Mouse (Mus musculus): Measurements from ENCODE around the gene Arhgap31. TPM values are rescaled to one million over a fixed set of nuclear protein-coding genes. Genes with fewer than 3 reads are reported as not detected.

Arhgap31 gene
- polyA plus RNA-seq, 1 experiment from 2014 or later = 7.3 TPM

DNA sequence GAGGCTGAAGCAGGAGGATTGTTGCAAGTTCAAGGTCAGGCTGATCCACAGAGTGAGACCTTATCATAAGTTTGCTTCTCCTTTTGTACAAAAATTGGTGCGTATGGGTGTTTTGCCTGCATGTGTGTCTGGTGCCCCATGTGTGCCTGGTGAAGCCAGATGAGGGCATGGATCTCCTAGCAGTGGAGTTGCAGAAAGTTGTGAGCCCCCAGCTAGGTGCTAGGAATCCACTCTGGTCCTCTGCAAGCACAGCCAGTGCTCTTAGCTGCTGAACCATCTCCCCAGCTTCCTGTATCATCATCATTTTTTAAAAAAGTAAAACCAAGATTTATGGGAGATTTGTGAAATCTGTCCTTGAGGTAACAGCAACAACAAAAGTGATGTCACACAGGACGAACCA, 116.4 kb downstream of the Arhgap31 start:
- no peaks in the 10 kb centered on the region for H3K9me3 ChIP-seq (replicated peaks)
- no peaks in the 10 kb centered on the region for H3K4me1 ChIP-seq
- H3K4me3 ChIP-seq = no peak overlapping the region
- peaks cover 31% of the 10 kb centered on the region for H3K36me3 ChIP-seq
- no peak for DNase-seq (ENCODE audit: low spot score)
- H3K27me3 ChIP-seq (ENCODE audit: low read depth, poor library complexity, severe bottlenecking) = no peaks in the 10 kb centered on the region
- WGBS = 96% methylated on average over 2 of the region's 2 CpGs
- no peak overlapping the region for H3K27ac ChIP-seq (replicated peaks)

DNA sequence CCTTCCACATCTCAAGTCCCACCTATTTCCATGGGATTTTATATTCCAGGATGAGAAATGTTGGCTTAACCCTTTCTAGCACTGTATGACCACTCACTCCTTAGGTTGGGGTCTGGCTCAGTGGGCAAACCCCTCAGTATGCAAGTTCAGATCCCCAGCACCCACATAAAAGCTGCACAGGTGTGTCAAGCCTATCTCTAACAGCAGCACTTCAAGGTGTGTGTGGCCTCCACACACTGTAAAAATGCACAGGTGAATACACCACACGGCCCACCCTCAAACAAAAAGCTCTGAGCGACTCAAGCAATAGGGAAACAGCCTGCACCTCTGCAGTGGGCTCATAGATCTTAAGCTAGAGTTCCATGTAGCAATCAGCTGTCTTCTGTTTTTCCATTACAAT, 117.0 kb downstream of the Arhgap31 start:
- no peaks in the 10 kb centered on the region for H3K9me3 ChIP-seq (replicated peaks)
- H3K4me3 ChIP-seq = no peak overlapping the region
- DNase-seq (ENCODE audit: low spot score) = no peak
- no peaks in the 10 kb centered on the region for H3K27me3 ChIP-seq (ENCODE audit: low read depth, poor library complexity, severe bottlenecking)
- H3K4me1 ChIP-seq = no peaks in the 10 kb centered on the region
- WGBS = 90% methylated on average over 2 of the region's 2 CpGs
- peaks cover 37% of the 10 kb centered on the region for H3K36me3 ChIP-seq
- no peak overlapping the region for H3K27ac ChIP-seq (replicated peaks)

DNA sequence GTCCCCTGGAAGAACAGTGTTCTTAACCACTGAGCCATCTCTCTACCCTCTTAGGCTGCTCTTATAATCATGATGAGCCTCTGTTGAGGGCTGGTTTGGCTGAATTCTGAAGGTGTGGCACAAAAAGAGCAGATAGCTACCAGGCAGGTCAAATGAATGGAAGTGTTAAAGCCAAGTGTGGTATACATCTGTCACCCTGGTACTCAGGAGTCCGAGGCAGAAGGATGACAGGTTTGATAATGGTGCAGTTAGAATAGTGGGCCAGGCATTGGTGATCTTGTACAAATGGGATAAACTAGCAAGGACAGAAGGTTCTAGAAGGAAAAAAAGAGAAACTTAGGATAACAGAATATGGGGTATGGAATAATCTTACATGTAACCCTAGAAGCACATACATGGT, 118.6 kb downstream of the Arhgap31 start:
- no peak for DNase-seq (ENCODE audit: low spot score)
- 91% methylated on average over 1 of the region's 1 CpGs for WGBS
- H3K4me3 ChIP-seq = no peak overlapping the region
- H3K27me3 ChIP-seq (ENCODE audit: low read depth, poor library complexity, severe bottlenecking) = no peaks in the 10 kb centered on the region
- H3K27ac ChIP-seq (replicated peaks) = no peak overlapping the region
- H3K9me3 ChIP-seq (replicated peaks) = no peaks in the 10 kb centered on the region
- peaks cover 51% of the 10 kb centered on the region for H3K36me3 ChIP-seq
- H3K4me1 ChIP-seq = no peaks in the 10 kb centered on the region

DNA sequence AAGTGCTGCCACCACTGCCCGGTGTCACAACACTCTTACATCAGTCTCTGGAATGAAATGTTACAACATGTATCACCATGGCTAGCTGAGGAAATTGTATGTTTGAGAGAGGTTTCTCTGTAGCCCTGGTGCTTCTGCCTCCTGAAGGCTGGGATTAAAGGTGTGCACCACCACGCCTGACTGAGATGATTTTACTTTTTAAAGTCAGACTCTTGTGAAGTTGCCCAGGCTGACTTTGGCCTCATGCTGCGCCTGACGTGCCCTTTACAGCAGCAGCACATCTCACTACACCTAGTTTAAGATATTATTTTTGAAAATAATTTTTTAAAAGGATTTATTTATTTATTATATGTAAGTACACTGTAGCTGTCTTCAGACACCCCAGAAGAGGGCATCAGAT, 120.1 kb downstream of the Arhgap31 start:
- H3K4me1 ChIP-seq = no peaks in the 10 kb centered on the region
- 95% methylated on average over 4 of the region's 4 CpGs for WGBS
- H3K9me3 ChIP-seq (replicated peaks) = no peaks in the 10 kb centered on the region
- H3K36me3 ChIP-seq = peaks cover 66% of the 10 kb centered on the region
- H3K27me3 ChIP-seq (ENCODE audit: low read depth, poor library complexity, severe bottlenecking) = no peaks in the 10 kb centered on the region
- no peak for DNase-seq (ENCODE audit: low spot score)
- H3K4me3 ChIP-seq = no peak overlapping the region
- no peak overlapping the region for H3K27ac ChIP-seq (replicated peaks)

DNA sequence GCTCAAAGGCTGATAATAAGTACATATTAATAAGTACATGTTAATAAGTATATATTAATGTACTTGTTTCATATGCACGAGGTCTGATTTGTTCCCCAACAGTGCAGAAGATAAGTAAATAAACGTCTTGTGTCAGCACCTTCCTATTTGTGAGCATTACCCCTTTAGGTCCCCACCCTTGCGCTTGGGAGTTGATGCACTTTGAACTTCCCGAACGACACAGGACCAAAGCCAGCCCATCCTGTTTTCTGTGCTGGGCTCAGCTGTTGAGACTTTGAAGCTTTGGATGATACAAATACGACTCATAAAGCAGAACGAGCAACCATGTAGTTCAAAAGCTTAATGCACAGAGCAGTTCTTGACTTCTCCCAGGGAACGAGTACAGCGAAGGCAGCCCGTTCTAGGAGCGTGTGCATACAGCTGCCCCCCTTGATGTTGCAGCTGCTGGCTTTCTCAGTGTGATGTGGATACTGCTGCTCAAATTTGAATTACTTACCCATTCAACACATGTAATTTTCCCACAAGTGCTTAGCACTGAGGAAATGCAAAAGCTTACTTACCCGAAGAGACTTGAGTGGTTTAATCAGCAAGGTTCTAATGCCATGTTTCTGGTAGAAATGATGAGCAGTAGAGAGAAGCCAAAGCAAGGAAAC, 120.9 kb downstream of the Arhgap31 start:
- WGBS = 94% methylated on average over 12 of the region's 12 CpGs
- no peaks in the 10 kb centered on the region for H3K27me3 ChIP-seq (ENCODE audit: low read depth, poor library complexity, severe bottlenecking)
- H3K4me1 ChIP-seq = no peaks in the 10 kb centered on the region
- DNase-seq (ENCODE audit: low spot score) = no peak
- H3K36me3 ChIP-seq = peaks cover 74% of the 10 kb centered on the region
- no peaks in the 10 kb centered on the region for H3K9me3 ChIP-seq (replicated peaks)
- no peak overlapping the region for H3K27ac ChIP-seq (replicated peaks)
- no peak overlapping the region for H3K4me3 ChIP-seq

DNA sequence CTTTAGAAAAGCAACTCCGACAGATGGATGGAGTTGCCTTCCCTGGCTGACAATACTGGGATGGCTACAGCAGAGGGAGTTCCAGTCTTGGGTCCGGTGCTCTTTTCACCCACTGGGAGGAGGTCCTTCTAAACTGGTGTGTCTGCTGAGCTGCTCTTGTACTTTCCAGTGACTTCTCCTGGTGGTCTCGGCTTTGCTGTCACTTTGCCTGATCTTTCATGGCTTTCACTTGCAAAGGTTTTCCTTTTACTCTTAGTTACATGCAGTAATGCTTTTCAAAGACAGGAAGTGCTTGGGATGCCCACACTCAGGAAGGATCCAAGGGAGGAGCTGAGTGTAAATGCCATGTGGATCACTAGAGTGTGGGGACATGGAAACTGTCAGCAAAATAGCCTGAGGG, 121.6 kb downstream of the Arhgap31 start:
- no peak overlapping the region for H3K27ac ChIP-seq (replicated peaks)
- no peak for DNase-seq (ENCODE audit: low spot score)
- 86% methylated on average over 3 of the region's 3 CpGs for WGBS
- H3K9me3 ChIP-seq (replicated peaks) = no peaks in the 10 kb centered on the region
- no peaks in the 10 kb centered on the region for H3K27me3 ChIP-seq (ENCODE audit: low read depth, poor library complexity, severe bottlenecking)
- no peaks in the 10 kb centered on the region for H3K4me1 ChIP-seq
- H3K36me3 ChIP-seq = peaks cover 81% of the 10 kb centered on the region
- no peak overlapping the region for H3K4me3 ChIP-seq

DNA sequence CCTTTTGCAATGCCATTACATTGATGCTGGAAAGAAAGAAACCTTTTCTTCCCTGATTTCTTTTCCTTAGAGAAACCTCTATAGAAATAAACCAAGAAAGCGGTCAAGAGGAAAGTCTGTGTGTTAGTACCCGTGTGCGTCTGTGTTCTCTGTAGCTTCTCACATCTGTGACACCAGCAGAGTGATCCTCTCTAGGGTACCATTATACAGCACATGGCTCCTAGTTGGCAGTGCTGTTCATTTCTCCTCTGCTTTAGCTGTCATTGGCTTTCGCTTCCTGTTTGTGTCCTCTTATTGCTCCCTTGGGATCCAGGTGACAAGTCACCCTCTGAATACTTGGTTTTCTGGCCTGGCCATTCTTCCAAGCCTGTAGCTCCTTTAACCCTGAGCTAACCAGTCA, 125.5 kb downstream of the Arhgap31 start:
- DNase-seq (ENCODE audit: low spot score) = no peak
- WGBS = 97% methylated on average over 4 of the region's 4 CpGs
- H3K36me3 ChIP-seq = peaks cover 98% of the 10 kb centered on the region
- H3K9me3 ChIP-seq (replicated peaks) = no peaks in the 10 kb centered on the region
- H3K27me3 ChIP-seq (ENCODE audit: low read depth, poor library complexity, severe bottlenecking) = no peaks in the 10 kb centered on the region
- H3K4me1 ChIP-seq = no peaks in the 10 kb centered on the region
- H3K4me3 ChIP-seq = no peak overlapping the region
- H3K27ac ChIP-seq (replicated peaks) = no peak overlapping the region

DNA sequence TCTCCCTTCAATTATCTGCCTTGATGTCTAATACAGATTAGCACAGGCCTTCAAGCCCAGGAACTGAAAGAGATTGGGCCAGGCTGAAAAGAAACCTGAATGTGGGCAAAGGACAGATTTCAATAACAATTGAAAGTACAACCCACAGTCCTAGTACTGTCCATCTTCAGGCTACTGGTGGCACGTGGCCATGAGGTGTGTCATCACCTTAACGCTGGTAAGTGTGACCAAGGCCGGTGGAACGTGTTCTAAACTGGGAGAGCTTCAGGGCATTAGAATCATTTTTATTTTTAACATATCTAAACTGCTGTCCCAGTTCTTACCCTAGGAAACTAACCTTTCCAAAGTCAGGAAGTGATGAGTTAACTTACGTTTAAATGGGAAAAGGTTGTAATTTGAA, 125.9 kb downstream of the Arhgap31 start:
- no peak for DNase-seq (ENCODE audit: low spot score)
- 97% methylated on average over 5 of the region's 5 CpGs for WGBS
- no peak overlapping the region for H3K4me3 ChIP-seq
- H3K36me3 ChIP-seq = peaks cover 98% of the 10 kb centered on the region
- H3K4me1 ChIP-seq = no peaks in the 10 kb centered on the region
- H3K9me3 ChIP-seq (replicated peaks) = no peaks in the 10 kb centered on the region
- H3K27me3 ChIP-seq (ENCODE audit: low read depth, poor library complexity, severe bottlenecking) = no peaks in the 10 kb centered on the region
- no peak overlapping the region for H3K27ac ChIP-seq (replicated peaks)

DNA sequence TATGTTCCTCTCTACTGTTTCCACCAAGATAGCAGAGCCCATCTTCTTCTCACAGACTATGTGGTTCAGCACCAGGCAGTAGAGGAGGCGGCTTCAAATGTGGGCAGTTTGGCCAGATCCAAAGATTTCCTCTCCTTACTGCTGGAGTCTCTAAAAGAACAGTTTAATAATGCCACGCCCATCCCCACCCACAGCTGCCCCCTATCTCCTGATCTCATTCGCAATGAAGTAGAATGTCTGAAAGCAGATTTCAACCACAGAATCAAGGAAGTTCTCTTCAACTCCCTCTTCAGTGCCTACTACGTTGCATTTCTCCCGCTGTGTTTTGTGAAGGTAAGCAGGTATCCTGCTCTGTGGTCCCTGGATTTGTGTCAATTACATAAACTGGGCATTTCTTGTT, 127.9 kb downstream of the Arhgap31 start:
- 94% methylated on average over 5 of the region's 5 CpGs for WGBS
- H3K27ac ChIP-seq (replicated peaks) = no peak overlapping the region
- H3K9me3 ChIP-seq (replicated peaks) = no peaks in the 10 kb centered on the region
- H3K4me3 ChIP-seq = no peak overlapping the region
- H3K36me3 ChIP-seq = peaks cover 98% of the 10 kb centered on the region
- no peaks in the 10 kb centered on the region for H3K27me3 ChIP-seq (ENCODE audit: low read depth, poor library complexity, severe bottlenecking)
- no peaks in the 10 kb centered on the region for H3K4me1 ChIP-seq
- no peak for DNase-seq (ENCODE audit: low spot score)

DNA sequence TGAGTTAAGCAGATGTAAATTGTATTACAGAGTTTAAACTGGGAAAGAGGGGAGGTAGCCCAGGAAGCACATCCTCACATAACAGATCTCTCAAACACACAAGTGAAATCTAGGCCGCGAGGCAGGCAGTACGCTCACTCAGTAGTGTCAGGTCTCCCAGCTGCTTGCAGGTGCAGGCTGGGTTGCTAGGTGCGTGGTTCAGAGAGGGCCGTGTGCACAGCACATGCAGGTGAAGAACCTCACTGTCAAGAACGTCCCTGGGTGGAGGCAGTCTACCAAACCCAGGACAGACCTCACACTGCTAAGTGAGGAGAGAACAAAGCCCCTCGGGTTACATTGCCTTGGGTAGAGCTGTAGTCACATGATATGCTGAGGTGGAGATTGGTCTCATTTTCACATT, 128.3 kb downstream of the Arhgap31 start:
- Histone ChIP-seq H3K27ac (replicated peaks) (no peak overlapping the region), H3K27me3 (ENCODE audit: low read depth, poor library complexity, severe bottlenecking) (no peaks in the 10 kb centered on the region), H3K4me1 (no peaks in the 10 kb centered on the region), H3K36me3 (peaks cover 94% of the 10 kb centered on the region), H3K9me3 (replicated peaks) (no peaks in the 10 kb centered on the region), H3K4me3 (no peak overlapping the region)
- no peak for DNase-seq (ENCODE audit: low spot score)
- 94% methylated on average over 7 of the region's 7 CpGs for WGBS

DNA sequence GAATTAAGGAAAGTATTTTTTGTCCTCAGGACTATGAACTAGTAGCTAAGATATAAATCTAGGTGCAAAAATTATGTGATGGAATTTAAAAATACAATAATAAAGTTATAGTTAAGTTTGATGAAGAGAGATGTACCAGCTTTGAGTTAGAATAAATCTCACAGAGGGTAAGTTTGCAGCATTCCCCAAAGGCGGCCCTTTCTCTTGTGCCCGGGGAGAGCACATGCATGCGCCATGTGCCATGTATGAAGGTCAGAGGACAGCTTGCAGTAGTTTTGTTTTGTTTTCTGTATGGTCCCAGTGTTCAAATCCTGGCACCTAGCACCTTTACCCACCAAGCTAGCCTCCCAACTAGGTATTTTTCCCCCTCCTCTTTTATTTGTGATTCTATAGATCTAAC, 141.6 kb downstream of the Arhgap31 start:
- 94% methylated on average over 3 of the region's 3 CpGs for WGBS
- Histone ChIP-seq H3K36me3 (peaks cover 92% of the 10 kb centered on the region), H3K4me3 (no peak overlapping the region), H3K4me1 (no peaks in the 10 kb centered on the region), H3K27ac (replicated peaks) (no peak overlapping the region), H3K27me3 (ENCODE audit: low read depth, poor library complexity, severe bottlenecking) (no peaks in the 10 kb centered on the region), H3K9me3 (replicated peaks) (no peaks in the 10 kb centered on the region)
- no peak for DNase-seq (ENCODE audit: low spot score)

DNA sequence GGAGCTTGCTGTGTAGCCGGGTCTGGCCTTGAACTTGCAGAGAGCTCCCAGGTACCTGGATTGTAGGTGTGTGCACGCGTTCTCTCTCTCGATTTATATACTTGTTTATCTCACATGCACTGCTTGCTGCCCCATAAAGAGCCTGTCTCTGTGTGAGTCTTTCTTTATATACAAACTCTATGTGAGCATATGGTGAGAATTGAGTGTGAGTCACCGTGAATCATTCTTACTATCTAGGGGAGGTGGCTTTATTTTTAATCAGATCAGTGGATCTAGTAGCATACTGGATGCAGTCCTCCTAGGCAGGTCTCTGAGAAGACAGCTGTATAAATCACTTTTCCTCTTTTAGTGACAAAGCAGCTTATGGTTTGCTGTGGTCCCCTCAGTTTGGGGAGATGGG, 144.9 kb downstream of the Arhgap31 start:
- Histone ChIP-seq H3K36me3 (peaks cover 89% of the 10 kb centered on the region), H3K9me3 (replicated peaks) (no peaks in the 10 kb centered on the region), H3K4me1 (peaks cover 11% of the 10 kb centered on the region), H3K4me3 (no peak overlapping the region), H3K27me3 (ENCODE audit: low read depth, poor library complexity, severe bottlenecking) (no peaks in the 10 kb centered on the region), H3K27ac (replicated peaks) (no peak overlapping the region)
- WGBS = 97% methylated on average over 5 of the region's 5 CpGs
- no peak for DNase-seq (ENCODE audit: low spot score)

DNA sequence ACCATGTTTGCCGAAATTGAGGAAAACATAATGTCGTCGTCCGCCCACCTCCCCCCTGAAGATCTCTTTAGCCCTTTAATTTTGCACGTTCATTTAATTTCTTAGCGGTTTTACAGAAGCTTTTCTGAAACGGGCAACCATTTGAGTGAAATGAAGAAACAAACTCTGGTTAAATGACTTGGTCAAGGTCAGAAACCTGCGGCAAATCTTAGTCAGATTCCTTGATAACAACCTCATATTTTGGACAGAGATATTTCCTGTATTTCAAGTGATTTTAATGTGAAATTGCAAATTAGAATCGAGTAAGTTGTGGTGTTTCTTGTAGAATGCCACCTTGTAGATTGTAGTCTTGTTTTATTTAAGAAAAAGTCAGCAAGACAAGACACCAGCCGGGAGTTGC, 149.6 kb downstream of the Arhgap31 start:
- DNase-seq (ENCODE audit: low spot score) = no peak
- peak overlapping the region; percentile 92 for H3K4me3 ChIP-seq
- no peaks in the 10 kb centered on the region for H3K9me3 ChIP-seq (replicated peaks)
- peaks cover 11% of the 10 kb centered on the region for H3K4me1 ChIP-seq
- peak overlapping the region; percentile 92; the same call in 1 of the 2 replicates for H3K27ac ChIP-seq (replicated peaks)
- WGBS = 46% methylated on average over 10 of the region's 10 CpGs
- peaks cover 44% of the 10 kb centered on the region for H3K36me3 ChIP-seq
- H3K27me3 ChIP-seq (ENCODE audit: low read depth, poor library complexity, severe bottlenecking) = peaks cover 5% of the 10 kb centered on the region

DNA sequence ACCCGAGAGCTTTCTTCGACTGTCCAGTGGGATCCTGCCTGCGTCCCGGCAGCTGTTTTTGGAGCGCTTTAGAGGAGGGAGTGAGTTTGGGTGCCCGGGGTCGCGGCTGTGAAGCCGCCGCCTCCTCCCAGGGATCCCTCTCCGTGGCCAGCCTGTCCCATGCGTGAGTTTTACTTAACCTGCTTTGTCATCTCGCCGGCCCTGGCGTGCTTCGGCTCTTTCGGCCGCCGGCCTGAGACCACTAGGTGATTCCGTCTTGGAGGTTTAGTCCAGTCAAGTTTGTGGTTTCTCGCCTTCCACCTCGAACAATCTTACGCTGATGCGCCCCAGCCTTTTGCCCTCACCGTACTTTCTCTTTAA, 150.1 kb downstream of the Arhgap31 start:
- Histone ChIP-seq H3K27me3 (ENCODE audit: low read depth, poor library complexity, severe bottlenecking) (peaks cover 5% of the 10 kb centered on the region), H3K27ac (replicated peaks) (peak overlapping the region; percentile 92), H3K4me1 (peaks cover 11% of the 10 kb centered on the region), H3K4me3 (peak overlapping the region; percentile 92), H3K36me3 (peaks cover 39% of the 10 kb centered on the region), H3K9me3 (replicated peaks) (no peaks in the 10 kb centered on the region)
- under 1% methylated on average over 25 of the region's 25 CpGs for WGBS
- no peak for DNase-seq (ENCODE audit: low spot score)

Data from midbrain, embryonic 10.5 days (tissue).